8 mouse cellular contexts compared by ENCODE assay signal in the genomic region with DNA sequence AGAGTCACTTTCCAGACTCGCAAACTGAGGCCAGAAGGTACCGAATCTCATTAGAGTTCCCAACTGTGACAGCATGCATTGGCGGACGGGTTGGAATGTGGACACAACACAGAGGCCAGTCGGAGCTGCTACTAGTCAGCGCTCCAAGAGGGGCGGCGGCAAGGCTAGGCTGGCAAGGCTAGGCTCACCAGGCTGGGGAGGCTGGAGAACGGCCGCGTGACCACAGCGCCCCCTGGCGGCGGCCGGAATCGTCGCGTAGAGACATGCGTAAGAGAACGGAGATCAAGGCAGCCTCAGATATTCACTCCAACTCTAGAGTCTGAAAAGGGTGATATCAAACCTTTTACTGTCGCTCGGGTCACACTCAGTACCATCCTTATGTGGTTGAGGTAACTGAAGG.
DNase-seq lines count a peak whose midpoint lies in the region; ATAC-seq and TF ChIP-seq lines count a peak whose summit lies in the region.

No protein-coding gene starts in this region.

- no peak overlapping the region for H3K4me3 ChIP-seq in heart, embryonic 12.5 days
- no peak overlapping the region for H3K4me3 ChIP-seq in kidney, embryonic 14.5 days (ENCODE audit: low read length)
- peak overlapping the region; percentile 22 for H3K4me3 ChIP-seq in limb, embryonic 15.5 days
- no peak overlapping the region for H3K4me3 ChIP-seq in myocyte

- 2% methylated on average over 22 of the region's 22 CpGs for WGBS in heart, embryonic 12.5 days
- 3% methylated on average over 22 of the region's 22 CpGs for WGBS in kidney, embryonic 14.5 days
- 3% methylated on average over 22 of the region's 22 CpGs for WGBS in limb, embryonic 15.5 days

- peak overlapping the region; percentile 59 for H3K4me2 ChIP-seq in heart, embryonic 12.5 days
- no peak overlapping the region; the same call in 1 of the 2 replicates for H3K4me2 ChIP-seq in kidney, embryonic 14.5 days (replicated peaks; ENCODE audit: low read depth, low read length)
- peak overlapping the region; percentile 37 for H3K4me2 ChIP-seq in limb, embryonic 15.5 days
- peak overlapping the region; percentile 60 for H3K4me2 ChIP-seq in myocyte (ENCODE audit: low read depth)

- peaks cover 9% of the 10 kb centered on the region for H3K4me1 ChIP-seq in heart, embryonic 12.5 days (replicated peaks)
- no peaks in the 10 kb centered on the region for H3K4me1 ChIP-seq in kidney, embryonic 14.5 days (ENCODE audit: control insufficient read depth, insufficient read depth, low read length)
- H3K4me1 ChIP-seq in limb, embryonic 15.5 days: peaks cover 20% of the 10 kb centered on the region

- DNase-seq in 416B (ENCODE audit: low read depth): peak; percentile 37
- peak; percentile 94 for DNase-seq in brain, embryonic 14.5 days (ENCODE audit: low read depth)
- DNase-seq in fibroblast of lung, adult 2 months (ENCODE audit: low read depth): peak; percentile 62
- peak; percentile 59 for DNase-seq in splenic B cell, adult 2 months (ENCODE audit: low read depth, low spot score)

- TF ChIP-seq POLR2A in brain, embryonic 14.5 days (IDR thresholded peaks at IDR 0.05; ENCODE audit: borderline replicate concordance, extremely low read depth, insufficient read depth, insufficient read length, poor library complexity, severe bottlenecking): no peak
- TF ChIP-seq POLR2A in myocyte (IDR thresholded peaks at IDR 0.05; ENCODE audit: insufficient read length, low read depth): no peak

- peak; percentile 98 for TF ChIP-seq CTCF in brain, embryonic 14.5 days (IDR thresholded peaks at IDR 0.05; ENCODE audit: borderline replicate concordance, extremely low read depth, insufficient read depth, insufficient read length)

- no peak overlapping the region for H3K9ac ChIP-seq in heart, embryonic 12.5 days
- no peak overlapping the region for H3K9ac ChIP-seq in kidney, embryonic 14.5 days (ENCODE audit: low read depth, low read length)
- H3K9ac ChIP-seq in limb, embryonic 15.5 days: no peak overlapping the region

- peak; percentile 78 for ATAC-seq in heart, embryonic 12.5 days (ENCODE audit: insufficient number of reproducible peaks, low FRiP score)
- peak; percentile 89 for ATAC-seq in kidney, embryonic 14.5 days (ENCODE audit: low FRiP score, low TSS enrichment)
- peak; percentile 78 for ATAC-seq in limb, embryonic 15.5 days (ENCODE audit: insufficient number of reproducible peaks, low FRiP score, low TSS enrichment, low read depth)

- H3K79me2 ChIP-seq in myocyte (ENCODE audit: control insufficient read depth, insufficient read depth): no peaks in the 10 kb centered on the region

- H3K27ac ChIP-seq in heart, embryonic 12.5 days (ENCODE audit: poor library complexity, severe bottlenecking): no peak overlapping the region
- no peak overlapping the region for H3K27ac ChIP-seq in kidney, embryonic 14.5 days (ENCODE audit: low read depth, low read length)
- H3K27ac ChIP-seq in limb, embryonic 15.5 days: peak overlapping the region; percentile 71

- peaks cover 5% of the 10 kb centered on the region for H3K9me3 ChIP-seq in heart, embryonic 12.5 days (replicated peaks)
- peaks cover 16% of the 10 kb centered on the region for H3K9me3 ChIP-seq in kidney, embryonic 14.5 days (ENCODE audit: control insufficient read depth, low read length)
- 0 out of 2 replicates have a peak, but pooled peaks cover 7% of the 10 kb centered on the region for H3K9me3 ChIP-seq in limb, embryonic 15.5 days

- 0 out of 2 replicates have a peak, but pooled peaks cover 6% of the 10 kb centered on the region for H3K27me3 ChIP-seq in heart, embryonic 12.5 days (replicated peaks)
- H3K27me3 ChIP-seq in kidney, embryonic 14.5 days (ENCODE audit: control insufficient read depth, insufficient read depth, low read length): no peaks in the 10 kb centered on the region
- H3K27me3 ChIP-seq in limb, embryonic 15.5 days: no peaks in the 10 kb centered on the region
- H3K27me3 ChIP-seq in myocyte (ENCODE audit: control insufficient read depth, insufficient read depth, insufficient read length): no peaks in the 10 kb centered on the region
- no peaks in the 10 kb centered on the region for H3K27me3 ChIP-seq in splenic B cell, adult 2 months (ENCODE audit: control insufficient read depth, insufficient read depth, low read length, poor library complexity, severe bottlenecking)

- H3ac ChIP-seq in myocyte (ENCODE audit: control insufficient read depth, insufficient read length): no peak overlapping the region

- no peaks in the 10 kb centered on the region for H3K36me3 ChIP-seq in heart, embryonic 12.5 days
- no peaks in the 10 kb centered on the region for H3K36me3 ChIP-seq in kidney, embryonic 14.5 days (ENCODE audit: control insufficient read depth, insufficient read depth, low read length)
- H3K36me3 ChIP-seq in limb, embryonic 15.5 days: no peaks in the 10 kb centered on the region
- no peaks in the 10 kb centered on the region for H3K36me3 ChIP-seq in myocyte (ENCODE audit: control insufficient read depth, insufficient read depth)
- H3K36me3 ChIP-seq in splenic B cell, adult 2 months (ENCODE audit: control insufficient read depth, insufficient read depth, low read length, poor library complexity, severe bottlenecking): no peaks in the 10 kb centered on the region

TF ChIP-seq in myocyte, 11 proteins besides CTCF, POLR2A, EP300 and RAD21:
- no peak for TF ChIP-seq USF1 (IDR thresholded peaks at IDR 0.05; ENCODE audit: low read depth)
- no peak for TF ChIP-seq MAX (IDR thresholded peaks at IDR 0.05; ENCODE audit: low read depth)
- TF ChIP-seq POLR2AphosphoS2 (IDR thresholded peaks at IDR 0.05; ENCODE audit: insufficient read length, low read depth): no peak
- TF ChIP-seq E2F4 (IDR thresholded peaks at IDR 0.05; ENCODE audit: insufficient read depth): no peak
- no peak for TF ChIP-seq REST (IDR thresholded peaks at IDR 0.05; ENCODE audit: insufficient read depth, insufficient read length)
- no peak for TF ChIP-seq MYOD1 (IDR thresholded peaks at IDR 0.05; ENCODE audit: control insufficient read depth in 1 of 3, insufficient read length in 2 of 3, low read depth in 2 of 3)
- no peak for TF ChIP-seq CEBPB (IDR thresholded peaks at IDR 0.05; ENCODE audit: insufficient read depth, poor library complexity, severe bottlenecking)
- TF ChIP-seq SRF (IDR thresholded peaks at IDR 0.05; ENCODE audit: control insufficient read depth, insufficient read length, low read depth): no peak
- no peak for TF ChIP-seq MYOG (IDR thresholded peaks at IDR 0.05; ENCODE audit: control insufficient read depth in 1 of 3, insufficient read depth in 1 of 3, insufficient read length in 2 of 3, low read depth in 2 of 3)
- no peak for TF ChIP-seq TCF12 (IDR thresholded peaks at IDR 0.05; ENCODE audit: insufficient read depth, poor library complexity, severe bottlenecking)

Comparison
In these comparisons a context has a peak if more than half of its experiments do, and no peak if none do; other contexts are left out.
1. DNase-seq: peak in every context shown above with its lines; median percentile 94 in brain, embryonic 14.5 days; 62 in fibroblast of lung, adult 2 months; 59 in splenic B cell, adult 2 months; 37 in 416B.